Mouse (Mus musculus) megakaryocyte progenitor cell, adult 5-6 weeks (primary cell): ENCODE results near the gene Gm20388. TPM values are rescaled to one million over a fixed set of nuclear protein-coding genes. Genes with fewer than 3 reads are reported as not detected.
"Not testable (repeated sequence)": the region's sequence is repeated elsewhere in the genome, so short reads cannot be mapped to it uniquely, and the experiment has no call there.

ENCODE experiments used
- ATAC-seq: replicated peaks from 2 replicates; pipeline ENCODE4 v1.8.0; 2016; ENCODE audit warnings: mild to moderate bottlenecking, moderate TSS enrichment, inconsistent platforms; ENCODE audit not compliant: poor library complexity
- total RNA-seq, 2 experiments: library from RNA; stranded (forward) in 1 of 2; stranded (reverse) in 1 of 2; fragments of 157-497, 149-512 nt in 1 of 2; fragments of 200-1000 nt in 1 of 2; gene quantifications; 2 replicates each; pipeline versions ENCODE4 v1.2.3 to v1.2.4; 2015 to 2017

Gene Gm20388
- total RNA-seq, 2 experiments from 2014 or later: 18.6 TPM; not detected in 1

DNA sequence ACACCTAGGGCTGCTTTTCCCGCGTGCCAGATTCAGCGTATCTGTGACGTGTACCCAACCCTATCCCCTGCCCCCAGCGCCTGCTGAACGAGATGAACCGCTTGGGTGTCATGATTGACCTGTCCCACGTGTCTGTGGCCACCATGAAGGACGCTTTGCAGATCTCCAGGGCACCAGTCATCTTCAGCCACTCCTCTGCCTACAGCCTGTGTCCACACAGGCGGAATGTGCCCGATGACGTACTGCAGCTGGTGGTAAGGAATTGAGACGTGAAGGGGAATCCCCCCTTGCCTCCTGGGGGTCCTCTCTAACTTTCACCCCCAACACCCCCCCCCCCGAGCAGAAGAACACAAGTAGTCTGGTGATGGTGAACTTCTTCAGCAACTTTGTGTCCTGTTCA, 3289.2 kb downstream of the Gm20388 start:
- no peak for ATAC-seq

DNA sequence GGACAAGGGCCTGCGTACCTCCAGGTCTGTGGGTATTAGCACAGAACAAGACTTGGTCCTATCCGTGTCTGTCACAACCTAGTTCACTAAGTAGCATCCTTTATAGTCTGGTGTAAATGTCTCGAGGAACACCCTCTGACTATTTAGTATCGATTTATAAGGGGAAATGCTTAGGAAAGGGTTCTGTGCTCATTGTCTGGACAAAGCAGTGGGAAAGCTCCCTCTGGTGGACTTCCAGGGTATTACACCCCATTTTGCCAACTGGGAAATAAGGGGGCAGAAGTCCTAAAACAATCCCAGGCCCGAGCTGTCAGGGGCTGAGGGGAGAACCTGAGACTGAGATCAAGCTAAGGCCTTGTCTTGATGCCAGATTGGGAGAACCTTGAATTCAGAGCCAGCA, 3291.6 kb downstream of the Gm20388 start:
- peak; percentile 75 for ATAC-seq

DNA sequence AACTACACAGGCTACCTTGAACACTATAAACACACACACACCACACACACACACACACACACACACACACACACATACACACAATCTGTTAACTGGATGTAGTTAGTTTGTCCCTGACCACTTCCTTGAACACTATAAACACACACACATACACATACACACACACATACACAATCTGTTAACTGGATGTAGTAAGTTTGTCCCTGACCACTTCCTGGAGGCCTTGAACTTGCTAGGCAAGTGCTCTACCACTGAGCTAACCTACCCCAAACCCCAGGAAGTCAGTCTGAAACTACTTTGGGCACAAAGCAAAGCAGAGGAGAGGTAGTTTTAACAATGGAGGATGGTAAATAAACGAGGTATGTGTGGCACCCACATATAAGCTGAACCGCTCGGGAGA, 3292.9 kb downstream of the Gm20388 start:
- ATAC-seq: peak; percentile 32; the same call in 1 of the 2 replicates

DNA sequence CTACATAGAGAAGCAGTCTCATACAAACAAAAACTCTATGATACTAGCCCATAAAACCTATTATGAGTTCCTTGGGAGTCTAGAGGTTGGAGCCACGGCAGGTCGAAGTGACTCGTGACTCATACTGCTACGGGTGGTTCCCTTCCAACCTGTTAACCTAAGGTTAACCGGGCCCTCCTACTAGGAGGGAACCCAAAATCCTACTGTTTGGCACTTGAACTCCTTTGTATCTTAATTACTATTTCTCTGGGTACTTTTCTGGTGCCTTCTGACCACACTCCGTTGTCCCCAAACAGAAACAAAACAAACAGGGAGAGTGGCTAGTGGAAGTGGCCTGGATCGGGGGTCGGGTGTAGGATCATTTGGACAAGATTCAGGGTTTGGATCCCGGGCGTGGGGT, 3301.2 kb downstream of the Gm20388 start:
- no peak for ATAC-seq

DNA sequence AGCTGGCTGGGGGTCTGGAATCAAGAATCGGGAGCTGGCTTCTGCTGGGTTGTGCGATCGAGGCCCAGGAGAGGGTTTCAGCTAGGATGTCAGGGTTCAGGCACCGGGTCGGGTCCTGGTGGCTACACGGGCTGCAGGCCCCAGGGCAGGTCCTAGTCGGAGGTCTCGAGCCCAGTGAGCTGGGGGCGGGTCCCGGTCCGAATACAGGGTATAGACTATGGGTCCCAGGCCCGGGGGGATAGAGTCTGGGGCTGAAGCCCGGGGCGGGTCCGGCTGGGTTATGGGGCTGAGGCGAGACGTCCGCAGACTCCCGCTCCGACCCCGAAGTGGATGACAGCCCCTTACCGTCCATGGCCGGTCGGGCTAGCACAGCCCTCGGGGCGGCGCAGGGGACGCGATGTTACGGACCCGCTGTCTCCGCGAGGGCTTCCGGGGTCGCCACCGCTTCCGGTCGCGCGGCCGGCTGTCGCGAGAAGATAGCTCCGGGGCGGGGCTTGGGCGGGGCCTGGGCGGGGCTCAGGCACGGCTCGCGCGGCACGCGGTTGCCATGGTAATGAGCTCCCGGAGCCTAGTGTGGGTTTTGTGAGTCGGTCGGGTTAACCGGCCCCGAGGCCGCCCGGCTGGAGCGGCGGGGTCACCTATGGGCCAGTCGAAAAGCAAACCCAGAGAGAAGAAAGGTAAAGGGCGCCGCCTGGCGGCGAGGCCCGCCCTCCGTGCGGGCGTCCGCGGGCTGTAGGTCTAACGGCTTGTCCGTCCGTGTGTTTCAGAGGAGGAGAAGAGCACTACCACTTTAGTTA, 3301.9 kb downstream of the Gm20388 start, which contains the start of the genes Chmp1a and Spata33:
Chmp1a (minus strand) TSS at position 443 of the 797 bp plus-strand sequence.
Spata33 (plus strand) TSS at position 512 of the 797 bp plus-strand sequence.
- peak; percentile 90 for ATAC-seq

DNA sequence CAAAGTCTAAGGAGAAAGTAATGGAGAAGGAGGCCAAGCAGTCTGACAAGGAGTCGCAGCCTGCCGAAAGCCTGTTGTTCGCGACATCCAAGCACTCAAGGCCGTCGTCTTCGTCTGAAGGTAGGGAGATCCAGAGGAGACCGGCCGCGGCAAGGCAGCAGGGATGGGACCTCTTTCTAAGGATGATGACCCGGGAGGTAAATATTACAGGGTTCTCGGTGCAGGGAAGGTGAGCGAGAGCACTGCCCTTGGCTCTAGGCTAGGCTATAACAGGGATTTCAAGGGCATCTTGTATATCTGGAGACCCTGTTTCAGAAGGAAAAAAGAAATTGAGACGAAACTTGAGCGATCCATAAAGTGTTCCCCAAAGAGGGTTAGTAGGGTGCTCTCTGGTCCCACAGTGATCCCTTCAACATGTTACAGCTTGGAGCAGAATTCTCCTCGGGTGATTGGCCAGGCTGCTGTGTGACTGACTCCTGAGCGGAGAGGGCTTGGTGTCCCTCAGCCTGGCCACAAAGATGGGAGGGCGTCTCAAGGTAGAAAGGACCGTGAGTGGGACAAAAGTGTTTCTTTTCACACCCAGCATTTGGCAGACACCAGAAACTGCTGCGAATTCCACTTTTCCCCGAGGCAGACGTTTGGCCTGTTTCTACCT, 3302.6 kb downstream of the Gm20388 start:
- ATAC-seq: peak; percentile 7; the same call in 1 of the 2 replicates

DNA sequence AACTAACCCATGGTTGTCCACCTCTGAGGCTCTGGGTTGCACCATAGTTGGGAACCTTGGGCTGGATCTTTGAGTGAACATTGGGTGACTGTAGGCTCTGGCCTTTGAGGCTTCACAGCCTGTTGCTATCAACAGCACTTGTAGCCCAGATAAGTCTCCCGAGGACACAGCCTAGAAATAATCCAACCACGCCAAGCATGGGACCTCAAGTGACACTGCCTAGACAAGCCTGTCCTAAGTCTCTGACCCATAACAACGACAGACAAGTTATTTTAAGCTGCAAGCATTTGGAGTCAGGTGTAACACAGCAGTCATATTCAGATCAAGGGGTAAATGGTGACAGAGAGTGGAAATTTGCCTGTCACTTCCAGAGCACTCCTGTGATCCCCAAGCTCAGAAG, 3304.8 kb downstream of the Gm20388 start:
- ATAC-seq: no peak

DNA sequence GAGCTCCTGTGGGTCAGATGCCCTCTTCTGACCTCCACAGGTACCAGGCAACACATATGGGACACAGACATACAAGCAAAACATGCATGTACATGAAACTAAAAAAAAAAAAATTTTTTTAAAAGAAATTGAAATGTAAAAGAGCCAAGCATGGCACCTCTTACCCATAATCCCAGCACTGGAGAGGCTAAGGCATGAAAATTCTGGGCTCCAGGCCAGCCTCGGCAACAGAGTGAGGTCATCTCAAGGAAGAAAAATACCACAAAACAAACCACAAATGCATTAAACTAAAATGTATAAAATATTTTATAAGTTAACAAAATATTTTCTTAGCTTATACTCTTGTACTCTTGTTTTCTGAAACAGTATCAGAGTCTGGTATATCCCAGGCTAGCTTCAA, 3310.3 kb downstream of the Gm20388 start:
- no peak for ATAC-seq

DNA sequence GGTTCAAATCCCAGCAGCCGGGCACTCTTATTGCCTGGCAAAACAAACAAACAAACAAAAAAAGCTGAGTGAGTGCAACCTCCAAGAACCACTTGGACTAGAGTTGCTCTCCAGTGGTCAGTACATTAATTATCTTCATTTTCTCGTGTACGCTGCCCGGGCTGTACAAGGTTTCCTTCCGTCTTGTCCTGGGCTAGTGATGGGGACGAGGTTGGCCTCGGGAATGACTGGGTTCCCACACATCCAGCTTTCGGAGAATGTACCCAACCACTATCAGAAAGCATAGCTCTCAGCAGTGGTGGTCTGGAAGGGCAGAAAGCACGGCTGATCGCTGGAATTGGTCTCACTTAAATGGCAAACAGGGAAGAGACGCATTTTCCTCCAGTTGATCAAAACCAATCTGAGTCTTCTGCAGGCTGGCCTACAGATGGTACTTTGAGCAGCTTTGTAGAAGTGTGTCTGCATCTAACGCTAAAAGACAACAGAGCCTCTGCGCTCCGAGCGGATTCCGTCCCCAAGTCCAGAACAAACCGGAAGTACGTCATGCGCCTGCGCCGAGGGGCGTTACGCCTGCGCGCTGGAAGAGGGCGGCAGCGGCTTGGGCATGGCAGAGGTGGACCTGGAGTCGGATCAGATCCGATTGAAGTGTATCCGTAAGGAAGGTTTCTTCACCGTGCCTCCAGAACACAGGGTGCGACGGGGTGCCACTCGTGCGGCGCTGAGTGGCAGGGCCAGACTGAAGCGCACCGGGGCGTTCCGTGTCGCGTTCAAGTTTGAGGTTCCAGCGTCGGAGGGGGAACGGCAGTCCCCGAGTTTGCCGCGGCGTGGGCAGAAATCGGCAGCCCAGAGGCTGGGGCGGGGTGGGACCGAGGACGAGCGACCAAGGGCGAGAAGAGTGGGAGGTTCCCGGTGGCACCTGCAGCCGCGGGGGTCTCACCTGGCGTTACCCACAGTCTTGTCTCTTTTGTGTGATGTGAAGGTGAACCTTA, 3313.9 kb downstream of the Gm20388 start, which contains the start of gene Cdk10:
Cdk10 (plus strand) TSS at position 565 of the 989 bp plus-strand sequence.
- peak; percentile 96 for ATAC-seq

DNA sequence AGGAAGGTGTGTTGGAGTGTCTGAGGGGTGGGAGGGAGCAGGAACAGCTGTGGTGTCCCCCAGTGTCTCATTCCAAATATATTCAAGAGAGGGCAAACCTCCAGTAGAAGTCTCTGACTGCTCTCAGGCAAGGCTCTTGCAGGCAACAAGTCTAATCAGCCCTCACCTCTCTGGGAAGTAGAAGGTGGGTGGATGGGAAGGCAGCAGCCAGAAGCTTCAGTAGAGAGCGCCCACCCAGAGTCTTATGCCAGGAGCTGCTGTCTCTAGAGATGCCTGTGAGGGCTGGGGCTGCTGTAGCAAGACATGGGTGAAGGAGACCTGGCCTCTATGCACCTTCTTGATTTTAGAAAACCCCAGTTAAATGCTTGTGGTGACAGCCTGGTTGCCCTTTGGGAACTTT, 3317.8 kb downstream of the Gm20388 start:
- no peak for ATAC-seq

DNA sequence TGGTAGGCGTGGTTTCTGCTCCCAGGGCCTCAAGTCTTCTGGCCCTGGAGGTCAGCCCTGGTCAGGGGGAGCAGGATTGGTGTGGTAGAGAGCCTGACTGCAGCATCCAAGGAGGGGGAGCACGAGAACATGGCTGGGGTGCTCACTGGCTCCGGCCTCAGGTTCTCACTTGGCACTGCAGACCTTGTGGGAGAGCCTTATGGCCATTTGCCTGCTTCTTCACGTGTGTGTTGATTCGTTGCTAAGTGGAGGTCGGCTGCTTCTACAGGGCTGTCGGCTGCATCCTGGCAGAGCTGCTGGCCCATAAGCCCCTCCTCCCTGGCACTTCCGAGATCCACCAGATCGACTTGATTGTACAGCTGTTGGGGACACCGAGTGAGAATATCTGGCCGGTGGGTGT, 3319.7 kb downstream of the Gm20388 start:
- not testable (repeated sequence) for ATAC-seq

DNA sequence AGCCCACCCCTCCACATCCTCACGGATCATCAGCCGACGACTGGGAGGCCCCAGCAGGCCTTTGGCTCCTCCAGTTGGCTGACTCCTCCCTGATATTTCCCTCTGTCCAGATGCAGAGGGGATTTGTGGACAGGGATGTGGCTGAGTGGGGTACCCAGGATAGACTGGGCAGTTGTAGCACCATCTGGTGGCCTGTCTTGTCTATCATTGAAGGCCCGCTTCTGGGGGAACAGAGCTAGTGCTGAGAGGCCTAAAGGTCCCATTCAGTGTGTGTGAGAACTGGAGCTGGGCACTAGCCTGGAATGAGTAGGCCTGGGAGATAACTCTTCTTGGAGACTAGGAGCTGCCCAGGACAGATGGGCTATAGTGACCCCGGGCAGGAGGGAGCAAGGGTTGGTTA, 3321.1 kb downstream of the Gm20388 start:
- no peak for ATAC-seq

DNA sequence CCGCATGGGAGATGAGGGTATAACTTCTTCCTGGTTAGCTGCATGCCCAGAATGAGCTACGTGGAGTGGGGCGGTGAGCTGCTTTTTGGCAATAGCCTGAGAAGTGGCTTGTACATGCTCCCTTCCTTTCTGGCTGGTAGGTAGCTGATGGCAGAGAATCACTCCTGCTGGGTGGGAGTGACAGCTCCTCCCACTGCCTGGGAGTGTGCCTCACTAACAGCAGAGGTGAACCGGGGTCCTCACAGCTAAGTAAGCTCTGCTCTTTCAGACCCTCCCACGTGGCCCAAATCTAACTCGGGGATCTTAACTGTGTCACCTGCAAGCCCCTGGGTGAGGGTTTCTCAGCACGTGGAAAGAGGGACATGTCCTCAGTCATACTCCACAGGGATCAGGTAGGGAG, 3321.9 kb downstream of the Gm20388 start:
- ATAC-seq: no peak

DNA sequence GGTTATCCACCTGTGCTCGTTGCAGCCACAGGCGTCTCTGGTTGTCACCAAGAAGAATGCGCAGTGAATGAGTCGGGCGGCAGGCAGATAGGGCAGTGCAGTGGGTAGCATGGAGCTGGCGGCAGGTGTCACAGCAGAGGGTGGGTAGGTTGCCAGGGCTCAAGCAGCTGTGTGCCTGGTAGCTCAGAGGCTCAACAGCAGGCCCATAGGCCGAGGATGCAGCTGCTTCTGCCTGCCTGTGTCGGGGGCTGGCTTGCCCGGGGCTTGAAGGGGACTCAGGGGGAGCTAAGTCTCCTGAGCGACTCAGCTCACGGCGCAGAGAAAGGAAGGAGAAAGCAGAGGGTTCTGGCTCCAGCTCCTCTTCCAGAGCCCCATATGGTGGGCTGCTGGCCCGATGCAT, 3322.7 kb downstream of the Gm20388 start:
- ATAC-seq: no peak

DNA sequence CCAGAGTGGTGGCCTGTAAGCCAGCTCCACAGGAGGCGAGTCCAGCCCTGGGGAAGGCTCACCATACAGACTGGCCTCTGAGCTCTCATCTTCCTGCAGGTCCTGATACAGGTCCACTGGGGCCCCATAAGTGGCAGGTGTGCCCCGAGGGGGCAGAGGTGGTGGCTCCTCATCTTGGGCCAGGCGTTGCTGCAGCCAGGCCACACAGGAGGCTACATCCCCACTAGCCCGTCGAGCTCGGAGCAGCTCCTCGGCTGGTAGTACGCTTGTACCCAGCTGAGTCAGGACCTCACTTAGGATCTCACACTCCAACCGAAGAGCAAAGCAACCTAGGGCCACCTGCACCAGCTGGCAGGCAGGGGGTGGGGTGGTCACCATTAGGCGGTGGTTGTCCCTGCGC, 3323.1 kb downstream of the Gm20388 start:
- no peak for ATAC-seq

DNA sequence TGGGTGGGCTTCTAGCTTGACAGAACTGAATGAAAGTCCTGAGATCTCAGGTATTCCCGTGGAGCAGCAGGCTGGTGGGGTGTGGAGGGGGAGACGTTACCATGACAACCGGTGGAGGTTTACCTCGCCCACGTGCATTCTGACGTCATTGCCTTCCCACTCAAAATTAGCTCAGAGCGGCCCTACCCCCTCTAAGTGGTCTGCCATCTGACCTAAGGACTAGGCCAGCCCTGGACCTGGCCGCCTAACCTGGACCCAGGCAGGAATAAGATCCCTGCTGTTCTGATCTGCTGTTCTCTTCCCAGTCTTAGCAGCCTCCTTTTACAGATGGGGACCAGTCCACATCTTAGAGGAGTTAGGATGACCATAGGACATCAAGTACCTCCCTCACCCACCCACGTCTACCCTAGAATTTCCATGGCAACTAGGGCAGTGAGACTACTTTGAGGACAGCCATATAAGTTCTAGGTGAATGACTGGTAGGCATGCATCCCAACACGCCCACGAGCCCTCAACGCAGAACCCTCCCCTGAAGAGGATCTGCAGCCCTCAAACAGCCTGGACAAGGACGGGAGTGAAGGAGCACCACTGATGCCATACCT, 3324.4 kb downstream of the Gm20388 start:
- ATAC-seq: no peak

DNA sequence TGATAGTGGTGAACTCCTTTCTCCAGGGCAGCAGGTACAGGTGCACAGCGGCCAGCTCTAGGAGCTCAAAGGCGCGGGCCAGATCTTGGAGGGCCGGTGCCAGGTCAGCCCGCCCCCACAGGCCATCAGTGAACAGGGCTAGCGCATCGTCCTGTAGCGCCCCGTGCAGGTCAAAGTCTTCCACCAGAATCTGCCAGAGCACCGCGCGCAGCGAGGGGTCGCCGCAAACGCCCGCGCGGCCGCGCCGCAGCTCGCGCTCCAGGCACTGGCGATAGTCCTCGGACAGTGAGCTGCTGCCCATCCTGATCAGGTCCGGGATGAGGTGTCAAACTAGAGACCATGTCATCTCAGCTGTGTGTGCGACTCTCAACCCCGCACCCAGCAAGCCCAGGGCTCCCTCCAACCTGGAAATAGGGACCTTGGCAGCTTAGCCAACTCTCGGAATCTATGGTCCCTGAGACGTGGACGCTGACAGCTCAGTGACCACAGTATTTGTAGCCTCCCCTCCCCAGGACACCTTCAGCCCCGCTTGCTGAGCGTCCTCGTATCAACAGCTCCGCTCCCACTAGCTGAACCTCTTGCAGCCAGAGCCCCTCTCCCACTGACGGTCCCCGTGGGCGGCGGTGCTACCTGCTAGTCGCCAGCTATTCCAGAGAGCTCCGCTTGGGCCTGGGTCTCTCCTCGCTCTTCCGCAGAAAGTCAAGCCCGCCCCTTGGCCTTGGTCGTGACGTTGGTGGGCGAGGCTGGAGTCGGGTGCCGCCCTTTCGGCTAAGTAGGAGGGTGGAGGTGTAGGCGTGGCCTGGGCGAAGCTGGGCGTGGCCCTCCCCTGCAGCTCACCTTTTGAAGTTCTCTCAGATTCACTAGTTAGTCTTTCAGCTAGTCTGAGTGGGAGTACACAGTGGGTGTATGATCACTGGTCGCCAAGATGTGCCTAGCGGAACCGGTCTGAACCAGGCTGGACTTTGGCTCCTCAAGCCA, 3325.2 kb downstream of the Gm20388 start, which contains the start of gene Spata2l:
Spata2l (minus strand) TSS at position 714 of the 978 bp plus-strand sequence.
- ATAC-seq: peak; percentile 95

DNA sequence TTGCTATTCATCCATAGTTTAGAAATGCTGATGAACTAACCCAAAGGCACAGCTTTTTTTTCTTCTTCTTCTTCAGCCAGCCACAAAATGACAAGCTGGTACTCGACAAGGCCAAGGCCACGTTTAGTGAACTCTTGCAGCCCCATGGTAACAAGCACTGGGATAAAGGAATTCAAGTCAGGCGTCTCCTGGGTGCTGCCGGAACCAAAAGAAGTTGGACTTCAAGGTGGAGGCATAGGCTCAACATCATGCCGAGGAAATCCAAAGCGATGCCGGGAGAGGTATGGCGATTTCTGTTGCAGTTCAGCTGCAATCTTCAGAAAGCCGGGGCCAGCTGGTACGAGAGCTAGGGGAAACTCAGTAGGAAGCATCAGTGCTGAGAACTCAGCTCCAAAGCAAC, 3328.8 kb downstream of the Gm20388 start:
- no peak for ATAC-seq
